Mouse (Mus musculus): ENCODE measurements around the gene Hpse2.

DNA sequence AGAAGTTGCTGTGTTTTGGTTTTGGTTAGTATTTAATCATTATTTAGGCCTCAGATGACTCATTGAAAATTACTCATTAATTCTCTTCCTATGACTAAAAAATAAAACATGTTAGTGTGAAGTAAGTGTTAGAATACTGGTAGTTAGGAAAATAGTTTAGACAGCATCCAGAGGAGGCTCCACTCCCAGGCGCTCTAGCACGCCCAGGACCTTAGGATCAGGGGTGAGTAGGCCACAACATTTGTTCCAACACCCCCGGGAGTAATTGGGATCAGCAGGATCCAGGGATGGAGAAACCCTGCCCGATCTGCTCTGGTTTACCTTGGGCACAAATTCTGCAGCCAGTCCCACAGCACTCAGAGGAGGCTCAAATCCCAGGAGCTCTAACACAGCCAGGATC lies 532.5 kb downstream of the Hpse2 start:
- TF ChIP-seq MYOG (IDR thresholded peaks at IDR 0.05; ENCODE audit: control insufficient read depth in 1 of 3, insufficient read depth in 1 of 3, insufficient read length in 2 of 3, low read depth in 2 of 3), result no peak
- TF ChIP-seq POLR2A (IDR thresholded peaks at IDR 0.05; ENCODE audit: insufficient read length, low read depth), result no peak
- no peak for TF ChIP-seq POLR2AphosphoS2 (IDR thresholded peaks at IDR 0.05; ENCODE audit: insufficient read length, low read depth)
- TF ChIP-seq MYOD1 (IDR thresholded peaks at IDR 0.05; ENCODE audit: control insufficient read depth in 1 of 3, insufficient read length in 2 of 3, low read depth in 2 of 3), result no peak
- TF ChIP-seq USF1 (IDR thresholded peaks at IDR 0.05; ENCODE audit: low read depth), result no peak
- TF ChIP-seq TCF12 (IDR thresholded peaks at IDR 0.05; ENCODE audit: insufficient read depth, poor library complexity, severe bottlenecking), result no peak
- no peak for TF ChIP-seq MAX (IDR thresholded peaks at IDR 0.05; ENCODE audit: low read depth)
- TF ChIP-seq E2F4 (IDR thresholded peaks at IDR 0.05; ENCODE audit: insufficient read depth), result no peak
